Mouse (Mus musculus) E14TG2a.4 (cell line): ENCODE results near the gene Serpind1.

Experiments
- H3K27me3 ChIP-seq: 2 replicates; pipeline ENCODE4 v1.6.1; 2014; ENCODE audit warnings: low read length, control low read depth; ENCODE audit not compliant: insufficient read depth
- H3K36me3 ChIP-seq: 2 replicates; pipeline ENCODE4 v1.6.1; 2014; ENCODE audit warnings: low read length, control low read depth; ENCODE audit not compliant: insufficient read depth
- H3K4me1 ChIP-seq: replicated peaks from 2 replicates; pipeline ENCODE4 v1.6.1; 2014; ENCODE audit warnings: low read depth, low read length, control low read depth
- H3K4me3 ChIP-seq: replicated peaks from 2 replicates; pipeline ENCODE4 v1.5.1; 2014; ENCODE audit warnings: mild to moderate bottlenecking, low read length
- H3K9me3 ChIP-seq: 2 replicates; pipeline ENCODE4 v1.6.1; 2014; ENCODE audit warnings: low read length, control low read depth
- CTCF ChIP-seq: conservative IDR thresholded peaks from 2 replicates; pipeline ENCODE4 v1.5.1; 2014; ENCODE audit warnings: low read length
- NANOG ChIP-seq: IDR thresholded peaks from 2 replicates; pipeline ENCODE4 v1.6.1; 2014; ENCODE audit warnings: borderline replicate concordance, low read length, mixed read lengths
- POU5F1 ChIP-seq: IDR thresholded peaks from 2 replicates; pipeline ENCODE4 v1.6.1; 2014; ENCODE audit warnings: low read length, borderline replicate concordance

Gene Serpind1

DNA sequence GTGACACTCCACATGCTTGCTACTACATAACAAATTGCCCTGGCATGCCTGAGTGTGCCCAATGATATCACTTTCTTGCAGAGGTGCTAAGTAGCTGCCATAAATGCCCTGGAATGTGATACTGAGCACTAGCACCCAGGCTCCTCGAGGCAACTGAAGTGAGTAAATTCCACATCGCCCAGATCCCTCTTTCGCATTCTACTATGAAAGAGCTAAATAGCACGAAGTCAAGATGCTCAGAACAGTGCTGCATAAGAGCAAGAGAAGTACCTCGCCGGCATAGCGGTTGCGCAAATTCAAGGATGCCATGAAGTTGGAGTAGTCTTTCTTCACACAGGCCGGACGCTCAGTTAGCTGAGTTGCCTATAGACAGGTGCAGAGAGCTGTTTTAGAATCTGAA, 22.1 kb upstream of the Serpind1 start:
- H3K36me3 ChIP-seq = peaks cover 74% of the 10 kb centered on the region

DNA sequence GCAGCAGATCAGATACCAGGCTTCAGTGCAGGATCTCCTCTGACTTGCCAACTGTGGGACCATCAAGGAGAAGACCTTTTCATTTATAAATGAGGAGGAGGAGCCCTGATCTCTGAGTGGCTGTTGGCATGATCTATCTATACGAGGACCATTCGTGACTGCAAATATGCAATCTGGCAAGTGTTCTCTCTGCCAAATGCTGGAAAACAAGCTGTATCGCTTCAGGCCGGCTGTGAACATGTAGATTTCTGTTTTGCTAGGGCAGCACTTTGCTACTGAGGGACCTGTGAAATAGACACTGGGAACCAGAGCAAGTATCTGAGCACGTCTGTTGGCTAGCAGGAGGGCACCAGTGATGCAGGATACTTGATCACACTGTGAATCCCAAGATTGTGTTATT, 18.6 kb upstream of the Serpind1 start:
- Histone ChIP-seq H3K27me3 (no peaks in the 10 kb centered on the region), H3K4me1 (no peaks in the 10 kb centered on the region), H3K36me3 (peaks cover 85% of the 10 kb centered on the region), H3K4me3 (no peak overlapping the region), H3K9me3 (no peaks in the 10 kb centered on the region)
- TF ChIP-seq NANOG (no peak), CTCF (no peak), POU5F1 (no peak)

More for the DNA sequence above, 22.1 kb upstream of the Serpind1 start:
- TF ChIP-seq NANOG (no peak), POU5F1 (no peak), CTCF (no peak)
- Histone ChIP-seq H3K4me1 (no peaks in the 10 kb centered on the region), H3K9me3 (no peaks in the 10 kb centered on the region), H3K27me3 (no peaks in the 10 kb centered on the region), H3K4me3 (no peak overlapping the region)

DNA sequence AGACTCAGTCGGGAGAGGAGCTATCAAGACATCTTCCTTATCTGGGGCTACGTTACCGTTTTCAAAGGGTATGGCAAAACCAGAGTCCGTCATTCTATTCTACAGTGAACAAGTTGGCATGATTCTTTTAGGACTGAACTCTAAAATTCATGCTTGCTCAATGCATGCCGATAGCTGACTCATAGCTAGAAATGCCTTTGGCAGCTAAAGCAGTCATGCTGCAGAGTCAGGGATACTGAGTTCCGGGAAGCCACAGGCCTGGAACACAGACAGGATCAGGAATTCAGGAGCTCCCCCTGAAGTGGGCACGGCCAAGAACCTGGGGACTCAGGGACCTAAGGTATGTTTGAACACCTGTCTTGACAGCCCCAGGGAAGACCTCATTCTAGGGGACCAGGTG, 14.6 kb upstream of the Serpind1 start:
- H3K9me3 ChIP-seq = no peaks in the 10 kb centered on the region
- no peaks in the 10 kb centered on the region for H3K4me1 ChIP-seq
- TF ChIP-seq POU5F1 = no peak
- TF ChIP-seq NANOG = no peak
- TF ChIP-seq CTCF = no peak
- peaks cover 61% of the 10 kb centered on the region for H3K36me3 ChIP-seq
- no peak overlapping the region for H3K4me3 ChIP-seq
- H3K27me3 ChIP-seq = no peaks in the 10 kb centered on the region

DNA sequence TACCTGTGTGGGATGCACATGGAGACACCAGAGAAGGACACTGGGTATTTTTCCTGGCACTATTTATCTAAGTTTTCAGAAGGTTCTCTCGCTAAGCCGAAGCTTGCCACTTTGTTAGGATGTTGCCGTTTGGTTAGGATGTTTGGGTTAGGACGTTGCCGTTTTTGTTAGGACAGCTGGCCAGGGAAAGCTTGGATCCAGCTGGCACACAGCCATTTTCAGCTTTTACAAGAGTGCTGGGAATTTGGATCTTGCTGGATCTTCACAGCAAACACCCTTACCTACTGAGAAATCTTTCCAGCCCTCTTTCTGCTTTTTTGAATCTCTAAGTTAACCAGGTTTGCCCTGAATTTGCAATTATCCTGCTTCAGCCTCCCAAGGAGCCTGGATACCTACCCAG, 9.7 kb upstream of the Serpind1 start:
- no peak for TF ChIP-seq NANOG

GRCm38 (mm10) chr16:17324745-17325144, 6.4 kb upstream of the Serpind1 start:
- Histone ChIP-seq H3K27me3 (no peaks in the 10 kb centered on the region), H3K36me3 (peaks cover 39% of the 10 kb centered on the region), H3K4me3 (no peak overlapping the region), H3K9me3 (no peaks in the 10 kb centered on the region), H3K4me1 (no peaks in the 10 kb centered on the region)
- TF ChIP-seq CTCF (no peak), NANOG (no peak), POU5F1 (no peak)

More for the DNA sequence above, 9.7 kb upstream of the Serpind1 start:
- Histone ChIP-seq H3K27me3 (no peaks in the 10 kb centered on the region), H3K4me3 (no peak overlapping the region), H3K36me3 (peaks cover 55% of the 10 kb centered on the region), H3K4me1 (no peaks in the 10 kb centered on the region), H3K9me3 (no peaks in the 10 kb centered on the region)

DNA sequence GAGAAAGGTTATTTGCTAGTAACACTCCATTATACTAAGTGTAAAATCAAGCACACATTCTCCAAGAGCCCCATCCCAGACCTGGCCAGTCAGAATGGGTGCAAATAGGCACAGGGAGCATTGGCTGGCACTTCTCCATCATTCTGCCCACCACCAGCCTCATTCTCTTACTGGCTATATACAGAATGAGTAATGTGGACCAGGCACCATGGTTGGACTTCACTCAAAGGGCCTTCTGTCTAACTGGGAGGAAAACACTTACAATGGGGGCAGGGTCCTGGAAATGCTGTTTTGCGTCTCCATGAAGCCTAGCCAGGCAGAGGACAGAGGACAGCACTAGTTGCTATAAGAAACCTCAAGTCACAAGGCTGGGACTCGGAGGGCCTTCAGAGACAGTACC, 5.1 kb upstream of the Serpind1 start:
- Histone ChIP-seq H3K36me3 (peaks cover 39% of the 10 kb centered on the region), H3K4me3 (no peak overlapping the region), H3K27me3 (no peaks in the 10 kb centered on the region), H3K4me1 (no peaks in the 10 kb centered on the region), H3K9me3 (no peaks in the 10 kb centered on the region)
- no peak for TF ChIP-seq NANOG
- TF ChIP-seq CTCF = no peak
- TF ChIP-seq POU5F1 = no peak

- no peaks in the 10 kb centered on the region for H3K27me3 ChIP-seq
- no peaks in the 10 kb centered on the region for H3K9me3 ChIP-seq
- H3K36me3 ChIP-seq = peaks cover 16% of the 10 kb centered on the region
- H3K4me1 ChIP-seq = no peaks in the 10 kb centered on the region
- TF ChIP-seq CTCF (no peak), POU5F1 (no peak), NANOG (no peak)
- H3K4me3 ChIP-seq = no peak overlapping the region
Observed at GRCm38 (mm10) chr16:17329848-17330570, 1.2 kb upstream of the Serpind1 start.

DNA sequence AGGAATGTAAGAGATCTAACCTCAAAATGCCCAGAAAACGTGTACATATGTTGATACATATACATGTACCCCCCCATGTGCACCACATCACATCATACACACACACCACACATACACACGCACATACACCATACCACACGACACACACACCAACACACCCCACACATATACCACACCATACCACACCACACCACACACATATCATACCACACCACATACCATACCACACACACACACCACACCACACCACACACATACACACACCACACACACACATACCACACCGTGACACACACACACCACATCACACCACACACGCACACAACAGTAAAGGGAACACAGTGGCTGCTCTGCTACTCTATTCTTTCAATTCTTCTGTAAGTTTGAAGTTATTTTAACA, 684 bp downstream of the Serpind1 start:
- Histone ChIP-seq H3K36me3 (peaks cover 7% of the 10 kb centered on the region; the same call in 1 of the 2 replicates), H3K27me3 (no peaks in the 10 kb centered on the region), H3K4me3 (no peak overlapping the region), H3K4me1 (no peaks in the 10 kb centered on the region), H3K9me3 (no peaks in the 10 kb centered on the region)
- TF ChIP-seq NANOG (no peak), POU5F1 (no peak), CTCF (no peak)

DNA sequence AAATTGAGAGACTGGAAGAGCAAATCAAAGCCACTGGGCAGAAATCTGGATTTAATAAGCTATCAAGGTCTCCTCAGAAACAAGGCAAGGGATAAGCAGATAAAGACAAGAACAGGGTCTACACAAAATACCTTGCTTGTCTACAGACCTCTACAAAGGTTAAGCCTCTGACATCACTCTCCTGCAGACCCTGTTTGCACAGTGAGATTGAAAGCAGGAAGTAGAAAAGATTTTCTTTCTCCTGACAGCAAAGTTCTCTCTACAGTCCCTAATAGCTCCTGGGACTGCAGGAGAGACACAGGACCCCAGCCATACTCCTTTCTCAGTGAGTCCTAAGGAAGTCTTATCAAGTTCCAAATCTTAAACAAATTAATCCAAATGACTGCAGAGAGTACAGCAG, 3.4 kb downstream of the Serpind1 start:
- Histone ChIP-seq H3K27me3 (no peaks in the 10 kb centered on the region), H3K36me3 (peaks cover 7% of the 10 kb centered on the region; the same call in 1 of the 2 replicates), H3K4me3 (no peak overlapping the region), H3K9me3 (no peaks in the 10 kb centered on the region), H3K4me1 (no peaks in the 10 kb centered on the region)
- TF ChIP-seq CTCF (no peak), NANOG (no peak), POU5F1 (no peak)
